Comparison of ENCODE assay signal across 16 mouse cellular contexts in genomic region chr2:160503597-160504393, GRCm38 (mm10).
DNase-seq lines count a peak whose midpoint lies in the region; ATAC-seq and TF ChIP-seq lines count a peak whose summit lies in the region.
"Had no signal": no experiment of that assay in that cellular context is flagged by ENCODE, and none has a peak within 500 bp of the region (broad histone marks: within the 10 kb centered on the region; RNA-seq: fewer than 3 reads in every experiment).

No protein-coding gene starts in this region.

- DNase-seq in midbrain, postnatal 0 days (ENCODE audit: low spot score) = peak; percentile 32
- DNase-seq in forebrain, postnatal 0 days = peak; percentile 12
- peak; percentile 40 for DNase-seq in neural tube, embryonic 10.5 days (ENCODE audit: extremely low spot score, low spot score)
- no peak for DNase-seq in left cerebral cortex, postnatal 25 days (ENCODE audit: low spot score in 2 of 2)
- no peak for DNase-seq in liver
- no peak for DNase-seq in adrenal gland, adult 2 months
- DNase-seq: adrenal gland, postnatal 25 days; gastrocnemius, postnatal 14 days; heart, postnatal 14 days; kidney, postnatal 10 days; lung, embryonic 14.5 days had no signal

- H3K27ac ChIP-seq in midbrain, postnatal 0 days (ENCODE audit: low read depth, low read length) = no peak overlapping the region
- H3K27ac ChIP-seq in midbrain, embryonic 13.5 days = no peak overlapping the region
- no peak overlapping the region for H3K27ac ChIP-seq in forebrain, postnatal 0 days (ENCODE audit: low read depth, low read length)
- H3K27ac ChIP-seq: embryonic facial prominence, embryonic 13.5 days; heart, embryonic 10.5 days had no signal

- no peak; the same call in 1 of the 2 replicates for ATAC-seq in midbrain, postnatal 0 days (ENCODE audit: low FRiP score)
- no peak for ATAC-seq in midbrain, embryonic 13.5 days
- no peak for ATAC-seq in forebrain, postnatal 0 days

- H3K4me3 ChIP-seq in midbrain, postnatal 0 days (ENCODE audit: low read depth, low read length) = no peak overlapping the region
- no peak overlapping the region for H3K4me3 ChIP-seq in midbrain, embryonic 13.5 days (replicated peaks)
- no peak overlapping the region for H3K4me3 ChIP-seq in forebrain, postnatal 0 days (ENCODE audit: low read depth, low read length)
- H3K4me3 ChIP-seq: embryonic facial prominence, embryonic 13.5 days; heart, embryonic 10.5 days; megakaryocyte, embryonic 14.5 days had no signal

- H3K4me1 ChIP-seq in midbrain, postnatal 0 days (ENCODE audit: insufficient read depth, low read length) = no peaks in the 10 kb centered on the region
- H3K4me1 ChIP-seq in midbrain, embryonic 13.5 days (replicated peaks) = peaks cover 37% of the 10 kb centered on the region
- H3K4me1 ChIP-seq in forebrain, postnatal 0 days (ENCODE audit: insufficient read depth) = peaks cover 6% of the 10 kb centered on the region; the same call in 1 of the 2 replicates
- H3K4me1 ChIP-seq: heart, embryonic 10.5 days; megakaryocyte, embryonic 14.5 days had no signal

- intact Hi-C loops in left cerebral cortex, postnatal 25 days (cut with DNase I) = no loop called here

- H3K36me3 ChIP-seq in midbrain, postnatal 0 days (ENCODE audit: insufficient read depth, low read length) = no peaks in the 10 kb centered on the region
- H3K36me3 ChIP-seq in midbrain, embryonic 13.5 days = no peaks in the 10 kb centered on the region
- no peaks in the 10 kb centered on the region for H3K36me3 ChIP-seq in forebrain, postnatal 0 days (ENCODE audit: insufficient read depth)
- H3K36me3 ChIP-seq: embryonic facial prominence, embryonic 13.5 days; G1E; heart, embryonic 10.5 days had no signal

- WGBS in midbrain, postnatal 0 days = 46% methylated on average over 16 of the region's 16 CpGs
- 47% methylated on average over 16 of the region's 16 CpGs for WGBS in midbrain, embryonic 13.5 days
- 20% methylated on average over 16 of the region's 16 CpGs for WGBS in forebrain, postnatal 0 days

- TF ChIP-seq CTCF in midbrain, postnatal 0 days (IDR thresholded peaks at IDR 0.05) = no peak
- TF ChIP-seq CTCF in forebrain, postnatal 0 days (IDR thresholded peaks at IDR 0.05; ENCODE audit: low read depth) = no peak

- no peak overlapping the region for H3K4me2 ChIP-seq in midbrain, postnatal 0 days (ENCODE audit: low read depth, low read length, poor library complexity, severe bottlenecking)
- H3K4me2 ChIP-seq in midbrain, embryonic 13.5 days (replicated peaks) = no peak overlapping the region
- H3K4me2 ChIP-seq in forebrain, postnatal 0 days (ENCODE audit: low read depth) = no peak overlapping the region
- H3K4me2 ChIP-seq: embryonic facial prominence, embryonic 13.5 days; lung, embryonic 14.5 days had no signal

- H3K9me3 ChIP-seq in midbrain, postnatal 0 days (ENCODE audit: low read length) = no peaks in the 10 kb centered on the region
- no peaks in the 10 kb centered on the region for H3K9me3 ChIP-seq in midbrain, embryonic 13.5 days
- no peaks in the 10 kb centered on the region for H3K9me3 ChIP-seq in forebrain, postnatal 0 days (ENCODE audit: low read length)
- H3K9me3 ChIP-seq: embryonic facial prominence, embryonic 13.5 days; heart, embryonic 10.5 days; megakaryocyte, embryonic 14.5 days had no signal

- H3K27me3 ChIP-seq in midbrain, postnatal 0 days (ENCODE audit: insufficient read depth, low read length) = no peaks in the 10 kb centered on the region
- no peaks in the 10 kb centered on the region for H3K27me3 ChIP-seq in midbrain, embryonic 13.5 days
- 0 out of 2 replicates have a peak, but pooled peaks cover 4% of the 10 kb centered on the region for H3K27me3 ChIP-seq in forebrain, postnatal 0 days (ENCODE audit: insufficient read depth, low read length)
- H3K27me3 ChIP-seq: embryonic facial prominence, embryonic 13.5 days had no signal

- no peak overlapping the region for H3K9ac ChIP-seq in midbrain, postnatal 0 days (replicated peaks; ENCODE audit: low read length, poor library complexity, severe bottlenecking)
- no peak overlapping the region for H3K9ac ChIP-seq in midbrain, embryonic 13.5 days (replicated peaks)
- no peak overlapping the region for H3K9ac ChIP-seq in forebrain, postnatal 0 days
- H3K9ac ChIP-seq: embryonic facial prominence, embryonic 13.5 days; lung, embryonic 14.5 days had no signal

Comparison
In these comparisons a context has a peak if more than half of its experiments do, and no peak if none do; other contexts are left out.
1. DNase-seq: peak in midbrain, postnatal 0 days (single experiment), forebrain, postnatal 0 days (single experiment) and neural tube, embryonic 10.5 days (single experiment); none in left cerebral cortex, postnatal 25 days (0 of 2), liver (single experiment) and adrenal gland, adult 2 months (single experiment).